Mouse (Mus musculus): ENCODE results near the gene Zfp523. TPM values are rescaled to one million over a fixed set of nuclear protein-coding genes. Genes with fewer than 3 reads are reported as not detected.

Zfp523 gene
- polyA plus RNA-seq, 1 experiment from 2014 or later = 51.9 TPM

GRCm38 (mm10) chr17:28160361-28160760 lies 16.6 kb upstream of the Zfp523 start:
- Histone ChIP-seq H3K9ac (replicated peaks) (no peak overlapping the region), H3K27me3 (peaks cover 18% of the 10 kb centered on the region), H3K27ac (peak overlapping the region; percentile 60; the same call in 1 of the 2 replicates), H3K4me1 (replicated peaks) (peaks cover 54% of the 10 kb centered on the region), H3K36me3 (peaks cover 88% of the 10 kb centered on the region), H3K4me2 (peak overlapping the region; percentile 39), H3K4me3 (replicated peaks) (no peak overlapping the region), H3K9me3 (no peaks in the 10 kb centered on the region)
- ATAC-seq (ENCODE audit: insufficient number of reproducible peaks, insufficient read depth, low FRiP score, low TSS enrichment, low read depth) = peak; percentile 26
- 4% methylated on average over 10 of the region's 10 CpGs for WGBS

- Histone ChIP-seq H3K9me3 (no peaks in the 10 kb centered on the region), H3K27me3 (peaks cover 18% of the 10 kb centered on the region), H3K27ac (0 out of 2 replicates have a peak overlapping the region, but pooled peaks have one; percentile 45), H3K9ac (replicated peaks) (no peak overlapping the region), H3K4me1 (replicated peaks) (peaks cover 54% of the 10 kb centered on the region), H3K36me3 (peaks cover 88% of the 10 kb centered on the region), H3K4me2 (peak overlapping the region; percentile 39; the same call in 1 of the 2 replicates), H3K4me3 (replicated peaks) (no peak overlapping the region)
- no peak for ATAC-seq (ENCODE audit: insufficient number of reproducible peaks, insufficient read depth, low FRiP score, low TSS enrichment, low read depth)
- WGBS = 30% methylated on average over 11 of the region's 11 CpGs
Measured at GRCm38 (mm10) chr17:28161310-28161881, 15.5 kb upstream of the Zfp523 start.

- H3K9ac ChIP-seq (replicated peaks) = no peak overlapping the region
- no peak overlapping the region for H3K4me2 ChIP-seq
- H3K9me3 ChIP-seq = no peaks in the 10 kb centered on the region
- H3K27ac ChIP-seq = no peak overlapping the region
- peaks cover 18% of the 10 kb centered on the region for H3K27me3 ChIP-seq
- peak; percentile 9; the same call in 1 of the 2 replicates for ATAC-seq (ENCODE audit: insufficient number of reproducible peaks, insufficient read depth, low FRiP score, low TSS enrichment, low read depth)
- peaks cover 90% of the 10 kb centered on the region for H3K36me3 ChIP-seq
- peaks cover 32% of the 10 kb centered on the region for H3K4me1 ChIP-seq (replicated peaks)
- 15% methylated on average over 6 of the region's 6 CpGs for WGBS
- H3K4me3 ChIP-seq (replicated peaks) = no peak overlapping the region
Measured at GRCm38 (mm10) chr17:28163666-28164065, 13.3 kb upstream of the Zfp523 start.

- no peak overlapping the region for H3K9ac ChIP-seq (replicated peaks)
- 92% methylated on average over 6 of the region's 6 CpGs for WGBS
- peaks cover 71% of the 10 kb centered on the region for H3K36me3 ChIP-seq
Measured at GRCm38 (mm10) chr17:28170460-28171305, 6.2 kb upstream of the Zfp523 start.

GRCm38 (mm10) chr17:28172690-28173089 lies 4.2 kb upstream of the Zfp523 start:
- H3K36me3 ChIP-seq = peaks cover 51% of the 10 kb centered on the region
- H3K4me3 ChIP-seq (replicated peaks) = no peak overlapping the region
- no peaks in the 10 kb centered on the region for H3K9me3 ChIP-seq
- ATAC-seq (ENCODE audit: insufficient number of reproducible peaks, insufficient read depth, low FRiP score, low TSS enrichment, low read depth) = no peak
- H3K27me3 ChIP-seq = no peaks in the 10 kb centered on the region
- H3K4me1 ChIP-seq (replicated peaks) = peaks cover 35% of the 10 kb centered on the region
- H3K4me2 ChIP-seq = no peak overlapping the region
- peak overlapping the region; percentile 73 for H3K27ac ChIP-seq
- WGBS = 66% methylated on average over 9 of the region's 9 CpGs
- H3K9ac ChIP-seq (replicated peaks) = no peak overlapping the region

More at GRCm38 (mm10) chr17:28170460-28171305, 6.2 kb upstream of the Zfp523 start:
- no peak overlapping the region for H3K4me3 ChIP-seq (replicated peaks)
- H3K27me3 ChIP-seq = no peaks in the 10 kb centered on the region
- ATAC-seq (ENCODE audit: insufficient number of reproducible peaks, insufficient read depth, low FRiP score, low TSS enrichment, low read depth) = no peak
- H3K4me2 ChIP-seq = no peak overlapping the region
- H3K9me3 ChIP-seq = no peaks in the 10 kb centered on the region
- H3K27ac ChIP-seq = no peak overlapping the region
- H3K4me1 ChIP-seq (replicated peaks) = peaks cover 24% of the 10 kb centered on the region

GRCm38 (mm10) chr17:28177540-28178046 lies 664 bp downstream of the Zfp523 start:
- WGBS = 10% methylated on average over 21 of the region's 22 CpGs
- H3K9ac ChIP-seq (replicated peaks) = peak overlapping the region; percentile 90
- peak overlapping the region; percentile 99 for H3K4me2 ChIP-seq
- peak overlapping the region; percentile 93 for H3K27ac ChIP-seq
- ATAC-seq (ENCODE audit: insufficient number of reproducible peaks, insufficient read depth, low FRiP score, low TSS enrichment, low read depth) = peak; percentile 38
- no peaks in the 10 kb centered on the region for H3K27me3 ChIP-seq
- H3K4me1 ChIP-seq (replicated peaks) = peaks cover 50% of the 10 kb centered on the region
- peak overlapping the region; percentile 81 for H3K4me3 ChIP-seq (replicated peaks)
- peaks cover 16% of the 10 kb centered on the region for H3K36me3 ChIP-seq
- no peaks in the 10 kb centered on the region for H3K9me3 ChIP-seq

GRCm38 (mm10) chr17:28180331-28180730 lies 3.4 kb downstream of the Zfp523 start:
- Histone ChIP-seq H3K9ac (replicated peaks) (peak overlapping the region; percentile 34; the same call in 1 of the 2 replicates), H3K27me3 (no peaks in the 10 kb centered on the region), H3K4me1 (replicated peaks) (peaks cover 39% of the 10 kb centered on the region), H3K4me2 (no peak overlapping the region), H3K36me3 (peaks cover 20% of the 10 kb centered on the region; the same call in 1 of the 2 replicates), H3K4me3 (replicated peaks) (no peak overlapping the region), H3K27ac (0 out of 2 replicates have a peak overlapping the region, but pooled peaks have one; percentile 7), H3K9me3 (no peaks in the 10 kb centered on the region)
- WGBS = 78% methylated on average over 4 of the region's 4 CpGs
- ATAC-seq (ENCODE audit: insufficient number of reproducible peaks, insufficient read depth, low FRiP score, low TSS enrichment, low read depth) = no peak

GRCm38 (mm10) chr17:28180783-28181544 lies 4.0 kb downstream of the Zfp523 start:
- Histone ChIP-seq H3K27me3 (no peaks in the 10 kb centered on the region), H3K27ac (no peak overlapping the region), H3K9ac (replicated peaks) (no peak overlapping the region), H3K4me3 (replicated peaks) (no peak overlapping the region), H3K36me3 (peaks cover 27% of the 10 kb centered on the region; the same call in 1 of the 2 replicates), H3K4me1 (replicated peaks) (peaks cover 35% of the 10 kb centered on the region), H3K9me3 (no peaks in the 10 kb centered on the region), H3K4me2 (no peak overlapping the region)
- ATAC-seq (ENCODE audit: insufficient number of reproducible peaks, insufficient read depth, low FRiP score, low TSS enrichment, low read depth) = no peak
- WGBS = 84% methylated on average over 15 of the region's 15 CpGs

- Histone ChIP-seq H3K9me3 (no peaks in the 10 kb centered on the region), H3K36me3 (peaks cover 33% of the 10 kb centered on the region), H3K4me2 (no peak overlapping the region), H3K4me1 (replicated peaks) (peaks cover 11% of the 10 kb centered on the region), H3K27me3 (no peaks in the 10 kb centered on the region), H3K4me3 (replicated peaks) (no peak overlapping the region), H3K9ac (replicated peaks) (no peak overlapping the region), H3K27ac (no peak overlapping the region)
- ATAC-seq (ENCODE audit: insufficient number of reproducible peaks, insufficient read depth, low FRiP score, low TSS enrichment, low read depth) = no peak
- 85% methylated on average over 7 of the region's 7 CpGs for WGBS
Measured at GRCm38 (mm10) chr17:28184971-28185638, 8.2 kb downstream of the Zfp523 start.

- no peak overlapping the region for H3K4me3 ChIP-seq (replicated peaks)
- H3K27ac ChIP-seq = no peak overlapping the region
- no peak overlapping the region for H3K9ac ChIP-seq (replicated peaks)
- no peaks in the 10 kb centered on the region for H3K27me3 ChIP-seq
- H3K9me3 ChIP-seq = no peaks in the 10 kb centered on the region
- no peak overlapping the region for H3K4me2 ChIP-seq
- WGBS = 85% methylated on average over 5 of the region's 5 CpGs
- peaks cover 58% of the 10 kb centered on the region for H3K36me3 ChIP-seq
- no peak for ATAC-seq (ENCODE audit: insufficient number of reproducible peaks, insufficient read depth, low FRiP score, low TSS enrichment, low read depth)
- H3K4me1 ChIP-seq (replicated peaks) = no peaks in the 10 kb centered on the region
Measured at GRCm38 (mm10) chr17:28188313-28188712, 11.4 kb downstream of the Zfp523 start.
